Mouse (Mus musculus) stomach, embryonic 15.5 days (tissue): ENCODE results near the gene Zfp523. TPM values are rescaled to one million over a fixed set of nuclear protein-coding genes. Genes with fewer than 3 reads are reported as not detected.

Experiments
- ATAC-seq: fragments of 200-750 bp; cut with Nextera tagmentation; 2 replicates; pipeline ENCODE4 v1.8.0; 2017; ENCODE audit warnings: low read depth, moderate number of reproducible peaks, moderate TSS enrichment; ENCODE audit not compliant: insufficient read depth, low FRiP score
- H3K27ac ChIP-seq: fragments of 300-500 bp; sonication (generic); 2 replicates; pipeline ENCODE4 v1.5.1; 2015; ENCODE audit warnings: mild to moderate bottlenecking, inconsistent platforms
- H3K27me3 ChIP-seq: fragments of 300-500 bp; sonication (generic); replicated peaks from 2 replicates; pipeline ENCODE4 v1.6.1; 2015; ENCODE audit warnings: inconsistent platforms
- H3K36me3 ChIP-seq: fragments of 300-500 bp; sonication (generic); 2 replicates; pipeline ENCODE4 v1.6.1; 2015; ENCODE audit warnings: inconsistent platforms
- H3K4me1 ChIP-seq: fragments of 300-500 bp; sonication (generic); 2 replicates; pipeline ENCODE4 v1.6.1; 2015; ENCODE audit warnings: inconsistent platforms
- H3K4me2 ChIP-seq: fragments of 300-500 bp; sonication (generic); 2 replicates; pipeline ENCODE4 v1.6.1; 2015; ENCODE audit warnings: mild to moderate bottlenecking, inconsistent platforms
- H3K4me3 ChIP-seq: fragments of 300-500 bp; sonication (generic); replicated peaks from 2 replicates; pipeline ENCODE4 v1.5.1; 2015; ENCODE audit warnings: inconsistent platforms
- H3K9ac ChIP-seq: fragments of 300-500 bp; sonication (generic); 2 replicates; pipeline ENCODE4 v1.6.1; 2015; ENCODE audit warnings: inconsistent platforms
- H3K9me3 ChIP-seq: fragments of 300-500 bp; sonication (generic); 2 replicates; pipeline ENCODE4 v1.6.1; 2016; ENCODE audit warnings: inconsistent platforms
- WGBS: fragments of 180-500 bp; shearing (Covaris S2); methylation state at CpG from one replicate; pipeline ENCODE4 v1.1.7; 2015; 5-methylcytosine and 5-hydroxymethylcytosine counted together
- polyA plus RNA-seq: library from polyadenylated mRNA; unstranded; fragments of >200 nt; fragmentation: Nextera tagmentation; extraction: Ambion mirVana; gene quantifications from 2 replicates; pipeline ENCODE4 v1.2.1, GENCODE M21; 2015

The Zfp523 gene
- polyA plus RNA-seq, 1 experiment from 2014 or later: 28.1 TPM

- 80% methylated on average over 5 of the region's 5 CpGs for WGBS
- no peak overlapping the region for H3K9ac ChIP-seq
- no peaks in the 10 kb centered on the region for H3K27me3 ChIP-seq
- ATAC-seq: no peak
- no peaks in the 10 kb centered on the region for H3K9me3 ChIP-seq
- no peak overlapping the region for H3K4me3 ChIP-seq
- H3K36me3 ChIP-seq: 0 out of 2 replicates have a peak, but pooled peaks cover 3% of the 10 kb centered on the region
- H3K4me1 ChIP-seq: peaks cover 17% of the 10 kb centered on the region
- peak overlapping the region; percentile 27; the same call in 1 of the 2 replicates for H3K4me2 ChIP-seq
- H3K27ac ChIP-seq: peak overlapping the region; percentile 55
These were observed 57.7 kb downstream of the Zfp523 start for GRCm38 (mm10) chr17:28234641-28235040.

GRCm38 (mm10) chr17:28235982-28236635 lies 59.2 kb downstream of the Zfp523 start:
- Histone ChIP-seq H3K4me1 (peaks cover 17% of the 10 kb centered on the region), H3K27ac (no peak overlapping the region), H3K9me3 (no peaks in the 10 kb centered on the region), H3K27me3 (no peaks in the 10 kb centered on the region), H3K4me3 (no peak overlapping the region), H3K9ac (no peak overlapping the region), H3K4me2 (no peak overlapping the region), H3K36me3 (0 out of 2 replicates have a peak, but pooled peaks cover 6% of the 10 kb centered on the region)
- no peak for ATAC-seq
- 76% methylated on average over 7 of the region's 7 CpGs for WGBS

DNA sequence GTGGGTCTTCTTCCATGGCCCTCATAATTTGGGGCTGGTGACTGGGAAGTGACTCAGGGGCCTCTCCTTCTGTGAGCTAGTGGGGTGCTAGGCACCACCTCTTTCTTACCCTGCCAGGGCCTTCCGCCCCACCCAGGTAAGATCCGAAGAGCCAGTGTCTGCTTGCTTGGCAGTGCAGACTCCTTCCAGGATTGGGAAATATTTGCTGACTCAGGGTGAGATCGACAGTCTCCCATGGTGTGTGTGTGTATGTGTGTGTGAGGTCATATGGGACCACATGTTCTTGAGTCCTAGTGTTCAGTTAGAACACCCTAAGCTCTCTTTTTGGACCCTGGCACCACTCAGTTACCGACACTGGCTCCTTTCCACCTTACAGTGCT lies 59.7 kb downstream of the Zfp523 start:
- H3K4me1 ChIP-seq: peaks cover 17% of the 10 kb centered on the region
- H3K27me3 ChIP-seq: no peaks in the 10 kb centered on the region
- H3K9me3 ChIP-seq: no peaks in the 10 kb centered on the region
- ATAC-seq: no peak
- WGBS: 74% methylated on average over 4 of the region's 4 CpGs
- no peak overlapping the region for H3K4me3 ChIP-seq
- no peak overlapping the region for H3K4me2 ChIP-seq
- H3K27ac ChIP-seq: no peak overlapping the region
- no peak overlapping the region for H3K9ac ChIP-seq
- 0 out of 2 replicates have a peak, but pooled peaks cover 6% of the 10 kb centered on the region for H3K36me3 ChIP-seq

GRCm38 (mm10) chr17:28237362-28237761 lies 60.4 kb downstream of the Zfp523 start:
- ATAC-seq: no peak
- Histone ChIP-seq H3K4me1 (peaks cover 14% of the 10 kb centered on the region), H3K36me3 (0 out of 2 replicates have a peak, but pooled peaks cover 6% of the 10 kb centered on the region)

GRCm38 (mm10) chr17:28237874-28238273 lies 60.9 kb downstream of the Zfp523 start:
- peak; percentile 37; the same call in 1 of the 2 replicates for ATAC-seq
- 0 out of 2 replicates have a peak, but pooled peaks cover 6% of the 10 kb centered on the region for H3K36me3 ChIP-seq
- no peak overlapping the region for H3K9ac ChIP-seq
- H3K4me2 ChIP-seq: no peak overlapping the region
- H3K27me3 ChIP-seq: no peaks in the 10 kb centered on the region
- no peak overlapping the region for H3K27ac ChIP-seq
- no peak overlapping the region for H3K4me3 ChIP-seq
- H3K9me3 ChIP-seq: no peaks in the 10 kb centered on the region
- 81% methylated on average over 6 of the region's 6 CpGs for WGBS
- peaks cover 14% of the 10 kb centered on the region for H3K4me1 ChIP-seq

More at GRCm38 (mm10) chr17:28237362-28237761, 60.4 kb downstream of the Zfp523 start:
- Histone ChIP-seq H3K4me3 (no peak overlapping the region), H3K4me2 (no peak overlapping the region), H3K27ac (no peak overlapping the region), H3K27me3 (no peaks in the 10 kb centered on the region), H3K9ac (no peak overlapping the region), H3K9me3 (no peaks in the 10 kb centered on the region)
- 79% methylated on average over 5 of the region's 5 CpGs for WGBS

GRCm38 (mm10) chr17:28240846-28241245 lies 63.9 kb downstream of the Zfp523 start:
- ATAC-seq: no peak
- H3K36me3 ChIP-seq: 0 out of 2 replicates have a peak, but pooled peaks cover 6% of the 10 kb centered on the region
- H3K9ac ChIP-seq: no peak overlapping the region
- H3K4me3 ChIP-seq: no peak overlapping the region
- H3K4me1 ChIP-seq: peaks cover 13% of the 10 kb centered on the region
- H3K27ac ChIP-seq: no peak overlapping the region
- no peak overlapping the region for H3K4me2 ChIP-seq
- WGBS: 91% methylated on average over 5 of the region's 5 CpGs
- no peaks in the 10 kb centered on the region for H3K27me3 ChIP-seq
- no peaks in the 10 kb centered on the region for H3K9me3 ChIP-seq

- no peak for ATAC-seq
- H3K36me3 ChIP-seq: 0 out of 2 replicates have a peak, but pooled peaks cover 6% of the 10 kb centered on the region
- 73% methylated on average over 6 of the region's 6 CpGs for WGBS
- peaks cover 13% of the 10 kb centered on the region for H3K4me1 ChIP-seq
- no peaks in the 10 kb centered on the region for H3K9me3 ChIP-seq
- H3K27ac ChIP-seq: no peak overlapping the region
- H3K4me3 ChIP-seq: no peak overlapping the region
- no peak overlapping the region for H3K9ac ChIP-seq
- no peak overlapping the region for H3K4me2 ChIP-seq
- H3K27me3 ChIP-seq: no peaks in the 10 kb centered on the region
These were observed 65.4 kb downstream of the Zfp523 start for GRCm38 (mm10) chr17:28242296-28242695.

DNA sequence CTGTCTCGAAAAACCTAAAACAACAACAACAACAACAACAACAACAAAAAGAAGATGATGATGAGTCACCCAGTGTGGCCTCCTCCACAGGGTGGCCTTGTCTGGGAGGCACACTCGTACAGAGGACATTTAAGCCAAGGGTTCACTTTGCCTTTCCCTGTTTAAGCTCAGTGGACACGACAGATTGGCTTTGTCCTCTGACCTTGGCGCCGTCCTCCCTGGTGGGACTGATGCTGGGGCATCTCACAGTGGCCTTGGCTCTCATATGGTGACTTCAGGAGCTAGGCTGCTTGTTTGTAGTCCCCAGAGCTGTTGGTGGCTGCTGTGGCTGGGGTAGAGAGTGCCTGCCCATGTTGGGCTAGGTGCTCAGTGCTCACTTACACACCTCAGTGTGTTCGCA lies 67.3 kb downstream of the Zfp523 start:
- no peak overlapping the region; the same call in 1 of the 2 replicates for H3K27ac ChIP-seq
- 0 out of 2 replicates have a peak, but pooled peaks have one; percentile 25 for ATAC-seq
- peaks cover 20% of the 10 kb centered on the region for H3K4me1 ChIP-seq
- WGBS: 74% methylated on average over 6 of the region's 6 CpGs
- no peaks in the 10 kb centered on the region for H3K9me3 ChIP-seq
- H3K4me3 ChIP-seq: no peak overlapping the region
- H3K9ac ChIP-seq: no peak overlapping the region
- H3K4me2 ChIP-seq: no peak overlapping the region
- no peaks in the 10 kb centered on the region for H3K27me3 ChIP-seq
- H3K36me3 ChIP-seq: peaks cover 3% of the 10 kb centered on the region; the same call in 1 of the 2 replicates

DNA sequence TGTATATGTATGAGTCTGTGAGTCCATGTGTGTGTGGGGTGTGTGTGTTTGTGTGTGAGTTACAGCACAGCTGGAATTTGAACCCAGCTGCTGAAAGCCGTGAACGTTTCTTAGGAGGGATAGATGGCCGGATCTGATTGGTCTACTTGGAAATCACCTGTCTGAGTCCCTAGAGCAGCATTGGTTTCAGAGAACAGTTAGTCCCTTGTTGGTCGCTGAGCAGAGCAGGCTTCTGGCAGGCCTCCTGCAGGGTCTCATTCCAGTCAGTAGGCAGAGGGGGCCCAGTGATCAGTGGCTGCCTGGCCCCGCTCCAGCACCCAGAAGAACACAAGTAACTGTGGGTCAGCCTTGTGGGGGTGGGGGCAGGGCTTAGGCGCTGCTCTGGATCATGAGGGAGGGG lies 67.8 kb downstream of the Zfp523 start:
- Histone ChIP-seq H3K9ac (no peak overlapping the region), H3K9me3 (no peaks in the 10 kb centered on the region), H3K4me3 (no peak overlapping the region), H3K36me3 (peaks cover 3% of the 10 kb centered on the region; the same call in 1 of the 2 replicates), H3K4me2 (no peak overlapping the region), H3K27me3 (no peaks in the 10 kb centered on the region), H3K27ac (no peak overlapping the region; the same call in 1 of the 2 replicates), H3K4me1 (peaks cover 20% of the 10 kb centered on the region)
- WGBS: 40% methylated on average over 6 of the region's 6 CpGs
- ATAC-seq: peak; percentile 47; the same call in 1 of the 2 replicates

DNA sequence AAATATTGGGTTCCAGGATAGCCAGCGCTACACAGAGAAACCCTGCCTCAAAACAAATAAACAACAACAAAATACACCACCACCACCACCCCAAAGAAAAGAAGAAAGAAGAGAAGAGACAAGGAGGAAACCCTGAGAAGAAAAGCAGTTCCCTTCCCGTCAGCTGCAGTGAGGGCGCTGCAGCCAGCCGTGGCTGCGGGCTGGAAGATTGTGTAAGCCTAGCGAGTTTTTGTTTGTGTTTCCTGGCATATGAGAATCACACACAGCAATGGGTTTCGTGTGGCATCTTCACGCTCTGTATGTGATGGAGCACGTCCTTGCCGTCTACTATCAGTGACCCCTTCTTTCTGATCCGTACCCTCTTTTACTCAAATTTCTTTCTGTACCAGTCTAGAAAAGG lies 69.7 kb downstream of the Zfp523 start:
- no peak overlapping the region for H3K4me3 ChIP-seq
- no peak overlapping the region for H3K9ac ChIP-seq
- H3K4me1 ChIP-seq: peaks cover 20% of the 10 kb centered on the region
- WGBS: 70% methylated on average over 11 of the region's 11 CpGs
- no peaks in the 10 kb centered on the region for H3K27me3 ChIP-seq
- no peak overlapping the region for H3K4me2 ChIP-seq
- no peaks in the 10 kb centered on the region for H3K9me3 ChIP-seq
- H3K36me3 ChIP-seq: no peaks in the 10 kb centered on the region; the same call in 1 of the 2 replicates
- no peak overlapping the region for H3K27ac ChIP-seq
- no peak for ATAC-seq

DNA sequence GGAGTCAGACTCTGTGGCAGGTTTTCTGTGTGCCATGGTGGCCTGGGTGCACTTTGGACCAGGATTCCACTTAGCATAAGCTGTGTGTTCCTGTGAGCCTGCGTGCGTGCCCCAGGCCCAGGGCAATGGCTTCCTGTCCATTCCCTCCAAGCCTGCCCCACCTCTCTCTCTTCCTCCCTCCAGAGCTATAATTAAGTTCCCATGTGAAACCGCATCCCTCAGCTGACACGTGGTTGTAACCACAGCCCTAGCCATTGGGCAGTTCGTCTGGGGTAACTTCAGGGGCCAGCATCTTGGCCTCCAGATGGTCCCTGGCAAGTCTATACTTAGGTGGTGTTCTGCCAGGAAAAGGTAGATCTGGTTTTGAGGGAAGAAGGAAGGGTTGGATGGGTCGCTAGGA lies 70.7 kb downstream of the Zfp523 start:
- Histone ChIP-seq H3K9ac (no peak overlapping the region), H3K4me2 (no peak overlapping the region), H3K27ac (no peak overlapping the region), H3K9me3 (no peaks in the 10 kb centered on the region), H3K27me3 (no peaks in the 10 kb centered on the region), H3K4me3 (no peak overlapping the region), H3K36me3 (peaks cover 5% of the 10 kb centered on the region; the same call in 1 of the 2 replicates), H3K4me1 (peaks cover 27% of the 10 kb centered on the region)
- no peak for ATAC-seq
- 52% methylated on average over 6 of the region's 6 CpGs for WGBS

DNA sequence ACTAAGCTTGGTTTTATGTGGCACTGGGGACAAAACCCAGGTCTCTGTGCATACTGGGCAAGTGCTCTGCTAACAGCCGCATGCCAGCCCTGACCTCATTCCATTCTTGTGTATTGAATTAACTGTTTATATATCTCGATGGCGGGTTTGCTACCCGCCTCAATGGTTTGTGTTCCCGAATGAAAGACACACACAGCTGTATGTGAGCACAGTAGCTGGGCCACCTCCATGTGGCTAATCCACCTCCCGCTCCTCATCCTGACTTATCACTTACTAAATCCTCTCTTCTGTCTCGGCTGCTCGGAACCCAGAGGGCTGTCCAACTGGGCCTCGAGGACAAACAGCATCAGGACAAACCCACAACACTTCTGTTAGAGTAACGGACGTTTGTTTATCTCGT lies 72.1 kb downstream of the Zfp523 start:
- no peak for ATAC-seq
- H3K4me1 ChIP-seq: peaks cover 26% of the 10 kb centered on the region
- WGBS: 58% methylated on average over 12 of the region's 12 CpGs

More for the DNA sequence above, 72.1 kb downstream of the Zfp523 start:
- no peak overlapping the region for H3K4me2 ChIP-seq
- H3K9ac ChIP-seq: no peak overlapping the region
- H3K27ac ChIP-seq: no peak overlapping the region
- no peaks in the 10 kb centered on the region for H3K27me3 ChIP-seq
- peaks cover 5% of the 10 kb centered on the region; the same call in 1 of the 2 replicates for H3K36me3 ChIP-seq
- H3K9me3 ChIP-seq: no peaks in the 10 kb centered on the region
- no peak overlapping the region for H3K4me3 ChIP-seq
